Mouse (Mus musculus) hindbrain, postnatal 0 days (tissue): ENCODE measurements around the gene Sh3pxd2b. TPM values are rescaled to one million over a fixed set of nuclear protein-coding genes. Genes with fewer than 3 reads are reported as not detected.

ENCODE experiments used
- ATAC-seq: fragments of 200-750 bp; cut with Nextera tagmentation; 2 replicates; pipeline ENCODE4 v1.8.0; 2017; ENCODE audit warnings: mild to moderate bottlenecking, moderate TSS enrichment, moderate library complexity
- DNase-seq: peaks from one replicate; pipeline ENCODE4 v3.0.0-alpha.2; 2015; ENCODE audit warnings: low spot score
- H3K27ac ChIP-seq: fragments of 300-500 bp; sonication (generic); 2 replicates; pipeline ENCODE4 v1.5.1; 2014; ENCODE audit warnings: mild to moderate bottlenecking
- H3K27me3 ChIP-seq: fragments of 300-500 bp; sonication (generic); 2 replicates; pipeline ENCODE4 v1.6.1; 2014; ENCODE audit warnings: low read length, mixed read lengths; ENCODE audit not compliant: insufficient read depth
- H3K36me3 ChIP-seq: fragments of 300-500 bp; sonication (generic); 2 replicates; pipeline ENCODE4 v1.6.1; 2014; ENCODE audit warnings: low read length, mixed read lengths; ENCODE audit not compliant: insufficient read depth
- H3K4me1 ChIP-seq: fragments of 300-500 bp; sonication (generic); 2 replicates; pipeline ENCODE4 v1.6.1; 2014; ENCODE audit warnings: antibody characterized with exemption, low read length, mixed read lengths; ENCODE audit not compliant: insufficient read depth
- H3K4me2 ChIP-seq: fragments of 300-500 bp; sonication (generic); 2 replicates; pipeline ENCODE4 v1.6.1; 2014; ENCODE audit warnings: low read depth, mild to moderate bottlenecking, low read length, moderate library complexity, mixed read lengths
- H3K4me3 ChIP-seq: fragments of 300-500 bp; sonication (generic); 2 replicates; pipeline ENCODE4 v1.5.1; 2014; ENCODE audit warnings: low read length
- H3K9ac ChIP-seq: fragments of 300-500 bp; sonication (generic); replicated peaks from 2 replicates; pipeline ENCODE4 v1.6.1; 2014; ENCODE audit warnings: mild to moderate bottlenecking, low read length, moderate library complexity, mixed read lengths
- H3K9me3 ChIP-seq: fragments of 300-500 bp; sonication (generic); 2 replicates; pipeline ENCODE4 v1.6.1; 2016; ENCODE audit warnings: low read length, mixed read lengths
- CTCF ChIP-seq: IDR thresholded peaks from 2 replicates; pipeline ENCODE4 v1.5.1; 2016; ENCODE audit warnings: antibody characterized with exemption, control low read depth, low read depth
- WGBS: fragments of 180-500 bp; shearing (Covaris S2); extraction: QIAGEN DNeasy Blood & Tissue Kit; methylation state at CpG from one replicate; pipeline ENCODE4 v1.1.7; 2014; 5-methylcytosine and 5-hydroxymethylcytosine counted together
- polyA plus RNA-seq: library from polyadenylated mRNA; unstranded; fragments of >200 nt; fragmentation: Nextera tagmentation; extraction: Ambion mirVana; gene quantifications from 2 replicates; pipeline ENCODE4 v1.2.1, GENCODE M21; 2015
- total RNA-seq: library from RNA; depleted of rRNA; stranded (reverse); fragments of >200 nt; gene quantifications from 2 replicates; pipeline ENCODE4 v1.2.3, GENCODE M21; 2014; rRNA removed

Gene Sh3pxd2b
- total and polyA plus RNA-seq, 2 experiments from 2014 or later: 7.4 to 37.4 TPM

DNA sequence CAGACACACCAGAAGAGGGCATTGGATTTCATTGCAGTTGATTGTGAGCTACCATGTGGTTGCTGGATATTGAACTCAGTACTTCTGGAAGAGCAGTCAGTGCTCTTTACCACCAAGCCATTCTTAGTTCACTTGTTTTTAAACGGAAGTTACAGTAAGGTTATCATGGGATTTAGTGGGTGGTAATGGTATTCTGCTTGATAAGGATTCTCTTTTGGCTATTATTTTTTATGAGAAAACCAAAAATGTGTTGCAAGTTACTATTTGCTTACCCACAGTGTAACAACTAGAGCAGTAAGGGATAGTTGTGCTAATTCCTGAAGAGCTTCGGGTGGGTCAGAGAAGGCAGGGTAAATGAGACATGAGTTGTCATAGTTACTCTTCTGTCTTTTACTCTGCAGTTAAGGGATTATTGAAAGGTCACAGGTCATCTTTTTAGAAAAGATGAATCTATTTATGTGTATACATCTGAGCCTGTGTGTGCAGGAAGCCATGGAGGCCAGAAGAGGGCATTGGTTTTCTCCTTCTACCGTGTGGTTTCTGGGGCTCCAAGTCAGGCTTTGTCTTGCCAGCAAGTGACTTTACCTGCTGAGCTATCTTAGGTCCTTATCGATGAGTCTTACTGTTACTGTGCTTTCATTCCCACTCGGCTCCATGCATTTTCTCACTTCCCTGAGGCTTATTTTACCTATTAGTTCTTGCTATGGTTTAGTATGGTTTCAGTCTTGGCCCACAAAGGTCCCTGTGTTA is 128.0 kb downstream of the Sh3pxd2b start:
- Histone ChIP-seq H3K36me3 (no peaks in the 10 kb centered on the region), H3K27ac (no peak overlapping the region), H3K4me3 (no peak overlapping the region), H3K9ac (no peak overlapping the region), H3K4me1 (no peaks in the 10 kb centered on the region), H3K27me3 (no peaks in the 10 kb centered on the region), H3K9me3 (no peaks in the 10 kb centered on the region), H3K4me2 (no peak overlapping the region)
- 83% methylated on average over 5 of the region's 5 CpGs for WGBS
- DNase-seq (no peak), ATAC-seq (no peak)
- no peak for TF ChIP-seq CTCF

Other genes starting within 250 kb of the Sh3pxd2b start
- gene Il9r, start 147.5 kb upstream of the Sh3pxd2b start, total RNA-seq: not detected in 2 replicates
- gene Il9r, start 147.5 kb upstream of the Sh3pxd2b start, polyA plus RNA-seq: not detected in 2 replicates
- 18.1 and 21.7 TPM in 2 replicates for gene Snrnp25, start 142.4 kb upstream of the Sh3pxd2b start, total RNA-seq
- gene Snrnp25, start 142.4 kb upstream of the Sh3pxd2b start, polyA plus RNA-seq: 52.6 and 61.3 TPM in 2 replicates
- 65.4 and 97.4 TPM in 2 replicates for gene Rhbdf1, start 125.5 kb upstream of the Sh3pxd2b start, total RNA-seq
- gene Rhbdf1, start 125.5 kb upstream of the Sh3pxd2b start, polyA plus RNA-seq: 22.8 and 22.9 TPM in 2 replicates
- 24.5 and 30.0 TPM in 2 replicates for gene Mpg, start 121.3 kb upstream of the Sh3pxd2b start, total RNA-seq
- 27.7 TPM in 2 replicates for gene Mpg, start 121.3 kb upstream of the Sh3pxd2b start, polyA plus RNA-seq
- 38.4 and 53.0 TPM in 2 replicates for gene Nprl3, start 80.1 kb upstream of the Sh3pxd2b start, total RNA-seq
- 39.2 and 39.8 TPM in 2 replicates for gene Nprl3, start 80.1 kb upstream of the Sh3pxd2b start, polyA plus RNA-seq
- gene Hba-x, start 71.4 kb upstream of the Sh3pxd2b start, total RNA-seq: not detected in 2 replicates
- not detected in 2 replicates for gene Hba-x, start 71.4 kb upstream of the Sh3pxd2b start, polyA plus RNA-seq
- gene Hba-a1, start 64.3 kb upstream of the Sh3pxd2b start, total RNA-seq: 541 and 992 TPM in 2 replicates
- 535 and 659 TPM in 2 replicates for gene Hba-a1, start 64.3 kb upstream of the Sh3pxd2b start, polyA plus RNA-seq
- gene Hbq1b, start 60.9 kb upstream of the Sh3pxd2b start, total RNA-seq: 1.0 TPM in 1 of 2 replicates, not detected in the other
- 1.1 and 1.4 TPM in 2 replicates for gene Hbq1b, start 60.9 kb upstream of the Sh3pxd2b start, polyA plus RNA-seq
- 1,752 and 2,010 TPM in 2 replicates for gene Hba-a2, start 51.3 kb upstream of the Sh3pxd2b start, total RNA-seq
- 1,345 and 1,601 TPM in 2 replicates for gene Hba-a2, start 51.3 kb upstream of the Sh3pxd2b start, polyA plus RNA-seq
- gene Hbq1a, start 47.8 kb upstream of the Sh3pxd2b start, total RNA-seq: 5.6 TPM in 1 of 2 replicates, not detected in the other
- 2.0 and 2.2 TPM in 2 replicates for gene Hbq1a, start 47.8 kb upstream of the Sh3pxd2b start, polyA plus RNA-seq
- 47.4 and 53.8 TPM in 2 replicates for gene Ubtd2, start 107.5 kb downstream of the Sh3pxd2b start, total RNA-seq
- 30.6 TPM in 2 replicates for gene Ubtd2, start 107.5 kb downstream of the Sh3pxd2b start, polyA plus RNA-seq
- gene Efcab9, start 184.3 kb downstream of the Sh3pxd2b start, total RNA-seq: not detected in 2 replicates
- gene Efcab9, start 184.3 kb downstream of the Sh3pxd2b start, polyA plus RNA-seq: 0.38 TPM in 1 of 2 replicates, not detected in the other
- gene Stk10, start 185.5 kb downstream of the Sh3pxd2b start, total RNA-seq: 4.5 and 10.8 TPM in 2 replicates
- 1.1 and 1.2 TPM in 2 replicates for gene Stk10, start 185.5 kb downstream of the Sh3pxd2b start, polyA plus RNA-seq